Mouse (Mus musculus) CH12.LX (cell line): ENCODE measurements around the gene Picalm. TPM values are rescaled to one million over a fixed set of nuclear protein-coding genes. Genes with fewer than 3 reads are reported as not detected.

Experiments used
- polyA plus RNA-seq: library from polyadenylated mRNA; unstranded; fragments of >175 nt; gene quantifications from 2 replicates; pipeline ENCODE4 v1.2.1, GENCODE M21; 2012; ENCODE audit warnings: low read depth; ENCODE audit not compliant: insufficient read length
- total RNA-seq, 2 experiments: library from RNA; depleted of rRNA; stranded (reverse); fragments of 300-350 nt in 1 of 2; fragments of >200 nt in 1 of 2; gene quantifications; 2 replicates each; pipeline ENCODE4 v1.2.3; 2012 to 2014

The Picalm gene
- total and polyA plus RNA-seq, 3 experiments: 27.6 to 94.3 (median 53.4) TPM

Other genes starting within 250 kb of the Picalm start
- gene Ccdc81, start 226.6 kb upstream of the Picalm start, total RNA-seq (2012; rRNA removed): not detected in 2 replicates
- not detected in 2 replicates for gene Ccdc81, start 226.6 kb upstream of the Picalm start, total RNA-seq (2014; rRNA removed)
- gene Ccdc81, start 226.6 kb upstream of the Picalm start, polyA plus RNA-seq: not detected in 2 replicates
- gene Hikeshi, start 189.0 kb upstream of the Picalm start, total RNA-seq (2012; rRNA removed): 66.6 and 69.2 TPM in 2 replicates
- 126 and 128 TPM in 2 replicates for gene Hikeshi, start 189.0 kb upstream of the Picalm start, total RNA-seq (2014; rRNA removed)
- 53.3 and 67.5 TPM in 2 replicates for gene Hikeshi, start 189.0 kb upstream of the Picalm start, polyA plus RNA-seq
- gene Eed, start 149.2 kb upstream of the Picalm start, total RNA-seq (2012; rRNA removed): 108 and 138 TPM in 2 replicates
- gene Eed, start 149.2 kb upstream of the Picalm start, total RNA-seq (2014; rRNA removed): 143 and 161 TPM in 2 replicates
- 242 and 267 TPM in 2 replicates for gene Eed, start 149.2 kb upstream of the Picalm start, polyA plus RNA-seq
- gene Ccdc83, start 135.6 kb downstream of the Picalm start, total RNA-seq (2012; rRNA removed): not detected in 2 replicates
- gene Ccdc83, start 135.6 kb downstream of the Picalm start, total RNA-seq (2014; rRNA removed): not detected in 2 replicates
- not detected in 2 replicates for gene Ccdc83, start 135.6 kb downstream of the Picalm start, polyA plus RNA-seq
- 0.29 and 0.85 TPM in 2 replicates for gene Sytl2, start 172.0 kb downstream of the Picalm start, total RNA-seq (2012; rRNA removed)
- not detected in 2 replicates for gene Sytl2, start 172.0 kb downstream of the Picalm start, total RNA-seq (2014; rRNA removed)
- gene Sytl2, start 172.0 kb downstream of the Picalm start, polyA plus RNA-seq: not detected in 2 replicates